Mouse (Mus musculus): ENCODE results near the gene Hdac9. TPM values are rescaled to one million over a fixed set of nuclear protein-coding genes. Genes with fewer than 3 reads are reported as not detected.

Hdac9 gene
- total and polyA plus RNA-seq, 3 experiments = 0.03 to 0.19 TPM; not detected in 1

DNA sequence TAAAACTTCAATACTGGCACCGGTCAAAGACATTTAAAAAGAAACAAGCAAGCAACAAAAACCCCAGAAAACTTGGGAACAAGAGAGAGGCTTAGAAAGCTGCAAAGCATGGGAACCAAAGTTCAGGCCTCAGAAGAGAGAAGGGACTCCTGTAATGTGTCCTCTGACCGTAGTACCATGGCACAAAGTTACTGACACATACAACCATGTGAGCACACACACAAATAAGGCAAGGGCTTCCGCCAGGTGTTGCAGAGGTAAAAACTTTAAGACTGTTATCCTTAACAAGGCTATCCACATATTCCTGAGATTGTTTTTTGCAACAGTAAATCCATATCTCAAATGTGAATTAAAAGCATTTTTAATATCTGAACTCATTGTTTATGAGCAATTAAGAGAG is 632.5 kb downstream of the Hdac9 start:
- Histone ChIP-seq H3K36me3 (ENCODE audit: control insufficient read depth in 1 of 2, insufficient read depth in 2 of 2, low read length in 2 of 2) (no peaks in the 10 kb centered on the region), H3K4me3 (ENCODE audit: control insufficient read depth in 1 of 2, insufficient read depth in 1 of 2, low read depth in 2 of 2, low read length in 2 of 2) (no peak overlapping the region), H3K27ac (ENCODE audit: control insufficient read depth, low read depth, low read length) (no peak overlapping the region), H3K9ac (ENCODE audit: control insufficient read depth, low read depth, low read length, poor library complexity, severe bottlenecking) (no peak overlapping the region), H3K27me3 (ENCODE audit: control insufficient read depth in 1 of 2, insufficient read depth in 2 of 2, low read length in 2 of 2) (no peaks in the 10 kb centered on the region), H3K4me1 (ENCODE audit: control insufficient read depth in 1 of 2, insufficient read depth in 2 of 2, low read length in 2 of 2) (no peaks in the 10 kb centered on the region), H3K79me2 (ENCODE audit: control insufficient read depth, insufficient read depth, low read length, poor library complexity) (no peaks in the 10 kb centered on the region), H3K9me3 (replicated peaks; ENCODE audit: insufficient read depth, low read length) (no peaks in the 10 kb centered on the region)
- TF ChIP-seq MAX (IDR thresholded peaks at IDR 0.05; ENCODE audit: low read length) (no peak), GABPA (IDR thresholded peaks at IDR 0.05; ENCODE audit: low read depth, low read length) (no peak), E2F4 (IDR thresholded peaks at IDR 0.05; ENCODE audit: borderline replicate concordance, low read depth, low read length) (no peak), MYB (IDR thresholded peaks at IDR 0.05; ENCODE audit: low read depth, low read length) (no peak), TAL1 (IDR thresholded peaks at IDR 0.05; ENCODE audit: low read length) (no peak), TCF12 (IDR thresholded peaks at IDR 0.05; ENCODE audit: low read depth, low read length) (no peak), GATA1 (IDR thresholded peaks at IDR 0.05; ENCODE audit: low read depth, low read length) (no peak), UBTF (IDR thresholded peaks at IDR 0.05; ENCODE audit: borderline replicate concordance, insufficient read depth, low read depth, low read length) (no peak), ETS1 (IDR thresholded peaks at IDR 0.05; ENCODE audit: low read depth, low read length) (no peak), SMC3 (IDR thresholded peaks at IDR 0.05; ENCODE audit: low read depth, low read length) (no peak)
- no peak for DNase-seq (ENCODE audit: low read depth, low spot score)

DNA sequence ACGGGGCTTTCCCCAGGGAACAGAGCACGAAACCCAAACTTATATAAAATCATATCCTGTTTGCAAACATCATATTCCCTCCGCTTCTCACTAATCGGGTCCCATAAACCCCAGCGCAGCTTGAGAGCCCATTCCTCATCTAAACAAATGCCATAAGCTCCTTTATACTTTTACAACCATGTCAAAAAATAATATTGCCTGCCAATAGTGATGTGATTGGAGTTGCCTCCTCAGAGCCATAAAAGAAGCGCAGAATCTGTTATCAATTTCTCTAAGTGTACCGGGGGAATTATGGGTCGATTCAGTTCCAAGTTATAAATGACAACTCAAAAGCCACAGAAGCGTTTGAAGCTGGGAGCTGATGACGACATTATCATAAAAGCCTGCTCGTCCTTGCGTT is 638.1 kb downstream of the Hdac9 start:
- Histone ChIP-seq H3K4me3 (ENCODE audit: control insufficient read depth in 1 of 2, insufficient read depth in 1 of 2, low read depth in 2 of 2, low read length in 2 of 2) (no peak overlapping the region), H3K4me1 (ENCODE audit: control insufficient read depth in 1 of 2, insufficient read depth in 2 of 2, low read length in 2 of 2) (no peaks in the 10 kb centered on the region), H3K27ac (ENCODE audit: control insufficient read depth, low read depth, low read length) (no peak overlapping the region), H3K36me3 (ENCODE audit: control insufficient read depth in 1 of 2, insufficient read depth in 2 of 2, low read length in 2 of 2) (no peaks in the 10 kb centered on the region), H3K79me2 (ENCODE audit: control insufficient read depth, insufficient read depth, low read length, poor library complexity) (no peaks in the 10 kb centered on the region), H3K27me3 (ENCODE audit: control insufficient read depth in 1 of 2, insufficient read depth in 2 of 2, low read length in 2 of 2) (no peaks in the 10 kb centered on the region), H3K9ac (ENCODE audit: control insufficient read depth, low read depth, low read length, poor library complexity, severe bottlenecking) (no peak overlapping the region), H3K9me3 (replicated peaks; ENCODE audit: insufficient read depth, low read length) (no peaks in the 10 kb centered on the region)
- TF ChIP-seq MYB (IDR thresholded peaks at IDR 0.05; ENCODE audit: low read depth, low read length) = no peak
- no peak for TF ChIP-seq ETS1 (IDR thresholded peaks at IDR 0.05; ENCODE audit: low read depth, low read length)
- DNase-seq (ENCODE audit: low read depth, low spot score) = no peak

GRCm38 (mm10) chr12:34273816-34274215 is 643.1 kb downstream of the Hdac9 start:
- Histone ChIP-seq H3K4me3 (ENCODE audit: control insufficient read depth in 1 of 2, insufficient read depth in 1 of 2, low read depth in 2 of 2, low read length in 2 of 2) (no peak overlapping the region), H3K79me2 (ENCODE audit: control insufficient read depth, insufficient read depth, low read length, poor library complexity) (no peaks in the 10 kb centered on the region), H3K4me1 (ENCODE audit: control insufficient read depth in 1 of 2, insufficient read depth in 2 of 2, low read length in 2 of 2) (no peaks in the 10 kb centered on the region), H3K36me3 (ENCODE audit: control insufficient read depth in 1 of 2, insufficient read depth in 2 of 2, low read length in 2 of 2) (no peaks in the 10 kb centered on the region), H3K27ac (ENCODE audit: control insufficient read depth, low read depth, low read length) (no peak overlapping the region), H3K27me3 (ENCODE audit: control insufficient read depth in 1 of 2, insufficient read depth in 2 of 2, low read length in 2 of 2) (no peaks in the 10 kb centered on the region), H3K9me3 (replicated peaks; ENCODE audit: insufficient read depth, low read length) (no peaks in the 10 kb centered on the region), H3K9ac (ENCODE audit: control insufficient read depth, low read depth, low read length, poor library complexity, severe bottlenecking) (no peak overlapping the region)
- DNase-seq (ENCODE audit: low read depth, low spot score) = no peak
- TF ChIP-seq USF2 (IDR thresholded peaks at IDR 0.05; ENCODE audit: borderline replicate concordance in 1 of 2, insufficient read depth in 1 of 2, low read depth in 1 of 2, low read length in 2 of 2) (no peak), TBP (IDR thresholded peaks at IDR 0.05; ENCODE audit: low read depth, low read length) (no peak), RAD21 (IDR thresholded peaks at IDR 0.05; ENCODE audit: low read depth, low read length) (no peak), ELF1 (IDR thresholded peaks at IDR 0.05; ENCODE audit: low read depth, low read length) (no peak), BHLHE40 (IDR thresholded peaks at IDR 0.05; ENCODE audit: borderline replicate concordance, low read depth, low read length) (no peak), MAFK (IDR thresholded peaks at IDR 0.05; ENCODE audit: borderline replicate concordance, low read depth, low read length) (no peak), TCF12 (IDR thresholded peaks at IDR 0.05; ENCODE audit: low read depth, low read length) (no peak), MYC (IDR thresholded peaks at IDR 0.05; ENCODE audit: low read depth, low read length) (no peak), GATA1 (IDR thresholded peaks at IDR 0.05; ENCODE audit: low read depth, low read length) (no peak), JUND (IDR thresholded peaks at IDR 0.05; ENCODE audit: low read depth, low read length) (no peak), SMC3 (IDR thresholded peaks at IDR 0.05; ENCODE audit: low read depth, low read length) (no peak), NRF1 (IDR thresholded peaks at IDR 0.05; ENCODE audit: insufficient read depth, low read depth, low read length, poor library complexity, severe bottlenecking) (no peak), RCOR1 (IDR thresholded peaks at IDR 0.05; ENCODE audit: low read depth, low read length) (no peak), EP300 (IDR thresholded peaks at IDR 0.05; ENCODE audit: low read depth in 1 of 2, low read length in 2 of 2) (no peak), ZC3H11A (IDR thresholded peaks at IDR 0.05; ENCODE audit: low read depth, low read length) (no peak), ETS1 (IDR thresholded peaks at IDR 0.05; ENCODE audit: low read depth, low read length) (no peak), E2F4 (IDR thresholded peaks at IDR 0.05; ENCODE audit: borderline replicate concordance, low read depth, low read length) (no peak), CTCF (IDR thresholded peaks at IDR 0.05 in 2 of 3, conservative IDR thresholded peaks at IDR 0.05 in 1 of 3; ENCODE audit: control insufficient read depth in 1 of 3, insufficient read depth in 1 of 3, low read depth in 2 of 3, low read length in 3 of 3, poor library complexity in 1 of 3, severe bottlenecking in 1 of 3) (no peak)
